Mouse (Mus musculus): ENCODE results near the gene Sh2b3. TPM values are rescaled to one million over a fixed set of nuclear protein-coding genes. Genes with fewer than 3 reads are reported as not detected.

Gene Sh2b3
- 10 to 100 TPM; 17.1 to 17.3 TPM for total RNA-seq (2021)

DNA sequence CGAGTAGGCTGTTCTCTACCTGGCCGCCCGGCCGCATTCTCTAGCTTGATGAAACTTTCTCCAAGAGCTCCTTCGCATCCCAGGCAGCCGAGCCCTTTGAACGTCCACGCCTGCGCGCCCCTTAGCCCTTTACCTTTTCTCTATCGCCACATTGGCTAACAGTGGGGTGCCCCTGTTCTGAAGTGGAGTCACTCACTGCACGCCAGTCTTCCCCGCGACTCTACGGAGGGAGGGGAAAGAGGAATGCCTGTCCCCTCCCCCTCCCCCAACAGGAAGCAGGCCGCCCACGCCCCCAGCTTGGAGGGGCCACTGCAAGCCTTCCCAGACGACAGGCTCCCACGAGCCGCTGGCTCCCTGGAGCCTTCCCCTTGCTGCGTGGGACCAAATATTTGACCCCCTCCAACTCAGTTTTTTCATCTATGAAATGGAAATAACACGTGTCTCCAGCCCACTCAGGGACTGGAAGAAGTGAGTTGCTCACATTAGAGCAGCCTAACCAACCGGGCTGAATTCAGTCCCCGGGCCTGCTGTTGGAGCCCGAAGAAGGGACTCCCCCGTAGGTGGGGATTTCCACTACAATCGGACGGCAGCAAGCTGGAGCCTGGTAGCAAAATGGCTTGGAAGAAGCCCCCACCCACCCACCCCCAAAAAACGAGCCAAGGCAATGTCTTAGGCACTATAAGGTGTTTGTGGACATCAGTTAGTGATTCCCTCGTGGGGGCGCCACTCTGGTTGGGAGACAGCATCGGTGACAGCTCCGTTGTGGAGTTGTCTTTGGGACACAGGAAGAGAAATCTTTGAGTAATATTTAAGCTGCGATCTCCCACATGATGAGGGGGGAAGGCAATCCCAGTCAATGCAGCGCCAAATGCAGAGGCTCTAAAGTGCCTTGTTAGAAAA, at the start of gene Sh2b3:
Gene Sh2b3 (minus strand): TSS at position 206 of the 900 bp plus-strand sequence.
- intact Hi-C loops (cut with DNase I) = no loop called here
- peak in 1 of 2 experiments; percentile 82 for DNase-seq (ENCODE audit: extremely low spot score in 1 of 2, low spot score in 2 of 2)

DNA sequence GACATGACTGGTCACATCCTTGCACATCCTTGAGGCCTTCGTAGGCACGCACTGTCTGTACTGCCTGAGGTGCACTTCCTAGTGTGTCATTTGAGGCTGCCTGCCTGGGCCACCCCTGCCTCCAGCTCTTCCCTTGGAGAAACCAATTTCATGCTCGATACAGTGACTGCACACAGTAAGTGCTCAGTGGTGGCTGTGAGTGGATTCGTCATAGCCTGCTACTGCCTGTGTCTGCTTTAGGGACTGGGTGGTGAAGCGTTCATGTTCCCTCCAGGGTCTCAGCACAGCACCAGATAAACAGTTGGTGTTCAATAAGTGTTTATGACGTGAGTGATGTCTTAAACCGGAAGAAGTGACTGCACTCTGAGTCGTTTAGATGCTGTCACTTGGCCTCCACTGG, 45.9 kb upstream of the Sh2b3 start:
- intact Hi-C loops (cut with DNase I) = no loop called here
- no peak for DNase-seq (ENCODE audit: extremely low spot score in 1 of 2, low spot score in 2 of 2)

DNA sequence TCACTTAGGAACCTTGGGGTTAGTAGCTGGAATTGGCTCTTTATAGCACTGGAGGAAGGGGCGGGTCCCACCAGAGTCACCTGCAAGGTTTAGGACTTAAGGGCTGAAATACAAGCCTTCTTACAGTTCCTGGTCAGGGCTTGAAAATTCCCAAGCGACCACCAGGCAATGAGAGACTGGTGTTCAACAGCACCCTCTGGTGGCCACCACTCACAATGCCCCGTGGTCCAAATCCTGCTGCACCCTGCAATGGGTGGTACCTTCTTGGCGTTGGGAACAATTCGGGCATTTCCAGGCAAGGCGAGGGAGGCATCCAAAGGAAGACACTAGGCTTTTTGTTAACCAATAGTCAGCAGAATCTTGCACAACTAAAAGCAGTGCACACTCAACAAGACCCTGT, 41.8 kb upstream of the Sh2b3 start:
- intact Hi-C loops (cut with DNase I) = no loop called here
- DNase-seq (ENCODE audit: extremely low spot score in 1 of 2, low spot score in 2 of 2) = no peak

DNA sequence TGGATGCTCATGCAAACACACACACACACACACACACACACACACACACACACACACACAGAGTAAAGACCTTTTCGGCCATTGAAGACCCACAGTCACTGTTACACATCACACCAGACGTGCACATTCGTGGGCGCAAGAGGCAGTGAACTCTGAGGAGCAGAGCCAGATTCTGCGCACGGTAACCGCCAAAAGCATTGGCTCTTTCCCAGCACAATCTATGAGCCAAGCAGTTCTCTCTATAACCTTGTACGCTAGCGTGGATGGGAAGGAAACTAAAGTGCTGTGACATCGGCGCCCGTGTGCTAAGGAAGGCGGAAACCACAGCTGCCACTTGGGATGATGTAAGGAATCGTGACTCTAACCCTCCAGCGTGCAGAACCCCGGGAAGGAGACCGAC, 41.3 kb upstream of the Sh2b3 start:
- no peak for DNase-seq (ENCODE audit: extremely low spot score in 1 of 2, low spot score in 2 of 2)
- intact Hi-C loops (cut with DNase I) = no loop called here

DNA sequence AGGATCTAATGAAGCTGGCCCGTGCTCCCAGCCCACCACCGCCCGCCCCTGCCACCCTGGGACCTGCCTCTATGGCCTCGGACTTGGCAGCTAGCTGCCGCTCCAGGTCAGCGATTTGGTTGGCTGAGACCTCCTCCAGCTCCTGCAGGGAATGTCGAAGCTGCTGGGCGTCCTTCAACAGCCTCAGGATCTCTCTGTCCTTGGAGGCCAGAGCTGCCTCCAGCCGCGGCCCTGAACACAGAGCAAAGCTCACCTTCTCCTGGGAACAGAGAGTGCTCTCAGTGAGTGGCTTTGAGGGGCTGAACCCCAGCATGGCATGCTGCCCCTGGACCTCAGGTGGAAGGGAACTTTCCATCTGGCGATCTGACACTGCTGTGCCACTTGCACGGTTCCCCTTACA, 39.5 kb upstream of the Sh2b3 start:
- intact Hi-C loops (cut with DNase I) = no loop called here

DNA sequence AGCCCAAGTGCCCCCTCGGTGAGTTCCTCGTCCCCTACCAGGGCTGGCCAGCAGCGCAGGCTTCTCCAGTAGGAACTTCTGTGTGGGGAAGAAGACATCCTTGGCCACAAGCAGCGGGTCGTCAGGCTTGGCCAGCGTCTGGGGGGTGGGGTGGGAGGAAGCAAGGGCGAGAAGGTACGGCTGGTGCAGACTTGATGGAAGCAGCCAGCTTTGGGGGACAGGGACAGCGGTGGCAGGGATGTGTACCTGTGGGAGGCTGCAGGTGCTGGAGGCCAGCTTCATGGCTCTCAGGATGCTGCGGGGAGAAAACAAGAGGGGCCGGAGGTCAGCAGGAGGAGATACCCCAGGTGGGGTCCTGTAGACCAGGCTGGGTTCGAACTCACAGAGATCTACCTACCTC, 37.6 kb upstream of the Sh2b3 start:
- intact Hi-C loops (cut with DNase I) = no loop called here
- DNase-seq (ENCODE audit: extremely low spot score in 1 of 2, low spot score in 2 of 2) = no peak

More for the DNA sequence above, 39.5 kb upstream of the Sh2b3 start:
- DNase-seq (ENCODE audit: extremely low spot score in 1 of 2, low spot score in 2 of 2) = no peak

DNA sequence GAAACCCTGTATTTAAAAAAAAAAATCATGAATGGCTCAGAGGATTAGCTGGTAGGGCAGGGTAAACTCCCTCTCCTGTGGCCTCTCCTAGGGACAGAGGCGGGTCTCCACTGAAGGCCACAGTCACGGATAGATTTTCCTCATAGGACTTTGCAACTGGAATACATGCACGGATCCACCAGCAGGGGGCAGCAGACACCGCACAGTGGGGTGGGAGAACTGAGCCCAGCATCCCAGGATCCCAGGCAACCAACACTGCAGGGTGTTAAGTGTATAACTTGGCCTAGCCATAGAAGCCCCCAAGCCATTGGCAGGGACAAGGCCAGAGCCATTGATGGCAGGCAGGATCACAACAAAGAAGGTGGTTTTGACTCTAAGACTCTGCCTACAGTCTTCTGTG, 34.7 kb upstream of the Sh2b3 start:
- intact Hi-C loops (cut with DNase I) = loop anchor here (1.0 to 5.0 kb wide), 2 partner anchors 185 to 217 kb away; no protein-coding TSS in a partner anchor

DNA sequence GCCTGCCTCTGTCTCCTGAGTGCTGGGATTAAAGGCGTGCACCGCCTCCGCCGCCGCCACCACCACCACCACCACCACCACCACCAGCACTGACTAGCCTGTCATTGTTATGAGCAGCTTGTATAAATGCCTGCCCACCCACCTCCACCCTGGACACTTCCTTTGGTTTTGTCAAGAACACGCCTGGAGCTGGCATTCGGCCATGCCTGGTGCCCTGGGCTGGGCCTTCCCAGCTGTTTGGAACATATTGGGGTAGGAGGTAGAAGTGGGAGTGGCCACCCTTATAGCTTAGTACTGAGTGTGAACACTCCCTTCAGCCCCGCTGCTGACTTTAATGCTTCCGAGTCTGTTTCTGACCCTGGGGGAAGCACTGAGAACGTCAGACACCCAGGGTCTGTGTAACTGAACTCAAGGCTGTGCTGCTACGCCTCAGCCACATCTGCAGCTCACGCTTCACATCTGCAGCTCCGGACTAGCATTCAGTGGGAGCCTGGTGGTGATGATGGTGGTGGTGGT, 34.1 kb upstream of the Sh2b3 start:
- DNase-seq (ENCODE audit: extremely low spot score in 1 of 2, low spot score in 2 of 2) = peak in 1 of 2 experiments; percentile 69
- intact Hi-C loops (cut with DNase I) = loop anchor here (1.0 to 5.0 kb wide), 2 partner anchors 186 to 218 kb away; no protein-coding TSS in a partner anchor

More for the DNA sequence above, 34.7 kb upstream of the Sh2b3 start:
- DNase-seq (ENCODE audit: extremely low spot score in 1 of 2, low spot score in 2 of 2) = peak; percentile 70 to 87

DNA sequence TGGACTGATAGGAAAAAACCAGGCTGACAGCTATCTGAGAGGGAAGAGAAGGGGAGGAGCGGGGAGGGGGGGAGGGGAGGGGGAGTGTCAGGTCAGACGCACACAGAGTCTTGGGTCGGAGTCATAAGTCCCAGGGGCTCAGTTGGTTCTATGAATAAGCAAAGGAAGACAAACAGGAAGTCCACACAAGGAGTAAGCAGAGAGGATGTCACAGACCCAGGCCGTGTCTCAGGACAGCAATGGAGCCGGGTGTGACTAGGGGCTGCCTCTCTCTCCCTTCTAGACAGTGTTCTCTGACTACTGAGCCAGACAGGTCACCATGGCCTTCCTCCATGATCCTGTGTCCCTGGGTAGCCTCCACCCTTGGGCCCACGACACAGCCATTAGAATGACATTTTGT, 33.4 kb upstream of the Sh2b3 start:
- no peak for DNase-seq (ENCODE audit: extremely low spot score in 1 of 2, low spot score in 2 of 2)
- intact Hi-C loops (cut with DNase I) = loop anchor here (5.0 kb wide), 1 partner anchor 186 kb away; no protein-coding TSS in a partner anchor

DNA sequence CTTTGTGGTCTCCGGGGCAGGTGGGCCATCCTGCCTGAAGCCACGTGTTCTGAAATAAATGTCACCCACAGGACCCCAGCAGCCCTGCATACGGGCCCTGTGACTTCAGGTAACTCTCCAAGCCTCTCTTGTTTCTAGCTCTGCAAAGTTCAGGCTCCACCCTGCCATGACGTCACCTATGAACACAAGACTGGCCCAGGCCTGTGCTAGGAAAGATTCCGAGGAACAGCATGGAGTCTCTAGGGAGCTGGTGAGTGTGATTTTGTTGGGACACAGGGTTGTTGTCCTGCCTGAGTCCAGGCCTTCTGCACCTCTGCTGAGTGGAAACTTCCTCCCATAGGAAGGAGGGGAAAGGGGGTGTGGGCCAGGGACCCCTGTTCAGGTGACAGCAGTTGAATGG, 30.5 kb upstream of the Sh2b3 start:
- intact Hi-C loops (cut with DNase I) = no loop called here
- no peak for DNase-seq (ENCODE audit: extremely low spot score in 1 of 2, low spot score in 2 of 2)

DNA sequence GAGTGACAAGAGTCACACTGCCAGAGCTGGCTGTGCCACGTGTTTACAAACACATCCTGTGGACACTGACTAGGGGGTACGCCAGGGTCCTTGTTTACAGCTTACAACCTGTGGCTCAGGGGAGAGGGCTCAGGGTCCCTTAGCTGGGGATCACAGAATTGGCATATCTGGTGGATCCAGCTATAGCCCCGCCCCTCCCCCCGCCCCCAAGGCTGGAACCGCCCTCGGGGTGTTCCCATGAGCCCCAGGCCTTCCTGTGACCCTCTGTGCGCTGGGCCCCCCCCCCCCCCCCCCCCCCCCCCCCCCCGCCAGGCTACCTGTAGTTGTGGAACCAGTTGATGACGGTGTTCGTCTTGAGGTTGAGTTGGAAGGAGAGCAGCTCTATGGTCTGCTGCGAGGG, 26.9 kb upstream of the Sh2b3 start:
- intact Hi-C loops (cut with DNase I) = no loop called here
- no peak for DNase-seq (ENCODE audit: extremely low spot score in 1 of 2, low spot score in 2 of 2)

DNA sequence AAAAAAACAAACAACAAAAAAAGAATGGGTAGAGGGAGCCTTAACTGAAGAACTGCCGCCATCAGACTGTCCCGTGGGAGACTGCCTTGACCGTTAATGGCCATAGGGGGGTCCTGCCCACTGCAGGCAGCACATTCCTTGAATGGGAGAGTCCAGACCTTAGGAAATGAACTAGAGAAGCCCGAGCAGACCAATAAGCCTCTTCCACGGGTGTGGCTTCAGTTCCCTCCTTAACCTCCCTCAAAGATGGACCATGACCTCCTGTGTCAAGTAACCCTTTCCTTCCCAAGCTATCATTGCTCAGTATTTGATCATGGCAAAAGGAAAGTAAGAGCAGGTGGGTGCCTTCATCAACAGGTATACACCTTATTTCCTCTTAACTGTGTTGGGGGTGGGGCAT, 24.5 kb upstream of the Sh2b3 start:
- intact Hi-C loops (cut with DNase I) = no loop called here
- DNase-seq (ENCODE audit: extremely low spot score in 1 of 2, low spot score in 2 of 2) = no peak

DNA sequence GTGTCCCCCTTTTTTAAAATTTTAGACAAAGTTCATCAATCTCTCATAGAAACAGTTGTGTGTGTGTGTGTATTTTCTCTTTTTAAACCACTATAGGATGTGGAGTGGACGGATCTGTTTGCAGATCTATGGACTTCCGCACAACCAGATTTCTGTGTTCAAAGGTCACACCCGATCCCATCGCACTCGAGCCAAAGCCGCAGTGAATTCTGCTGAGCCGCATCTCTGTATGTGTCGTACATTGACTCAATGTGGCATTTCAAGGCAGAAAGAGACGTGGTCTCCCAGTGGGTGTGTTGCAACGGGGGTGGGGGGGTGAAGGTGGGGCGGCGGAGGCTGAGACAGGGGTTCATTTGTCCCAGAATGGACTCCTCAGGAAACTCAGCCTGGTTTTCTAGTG, 21.0 kb upstream of the Sh2b3 start:
- intact Hi-C loops (cut with DNase I) = no loop called here

DNA sequence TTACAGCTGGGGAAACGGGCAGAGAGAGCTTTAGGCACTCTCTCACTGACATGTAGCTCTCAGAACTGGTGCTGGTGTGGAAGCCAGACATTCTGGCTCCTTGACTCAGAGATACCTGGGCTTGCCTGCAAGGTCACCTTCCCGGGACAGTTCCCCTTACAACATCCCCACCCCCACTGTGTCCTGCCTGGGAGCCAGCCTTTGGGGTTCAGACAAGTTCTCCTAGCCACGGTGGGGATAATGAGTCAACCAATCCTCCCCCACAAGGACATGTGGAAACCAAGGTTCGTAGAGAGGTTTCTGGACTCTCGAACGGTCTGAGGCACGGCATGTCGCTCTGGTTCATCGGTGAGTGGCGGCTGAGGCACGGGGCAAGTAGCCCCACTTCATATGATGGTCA, 19.3 kb upstream of the Sh2b3 start:
- peak in 1 of 2 experiments; percentile 27 for DNase-seq (ENCODE audit: extremely low spot score in 1 of 2, low spot score in 2 of 2)
- intact Hi-C loops (cut with DNase I) = no loop called here

More for the DNA sequence above, 21.0 kb upstream of the Sh2b3 start:
- DNase-seq (ENCODE audit: extremely low spot score in 1 of 2, low spot score in 2 of 2) = no peak

DNA sequence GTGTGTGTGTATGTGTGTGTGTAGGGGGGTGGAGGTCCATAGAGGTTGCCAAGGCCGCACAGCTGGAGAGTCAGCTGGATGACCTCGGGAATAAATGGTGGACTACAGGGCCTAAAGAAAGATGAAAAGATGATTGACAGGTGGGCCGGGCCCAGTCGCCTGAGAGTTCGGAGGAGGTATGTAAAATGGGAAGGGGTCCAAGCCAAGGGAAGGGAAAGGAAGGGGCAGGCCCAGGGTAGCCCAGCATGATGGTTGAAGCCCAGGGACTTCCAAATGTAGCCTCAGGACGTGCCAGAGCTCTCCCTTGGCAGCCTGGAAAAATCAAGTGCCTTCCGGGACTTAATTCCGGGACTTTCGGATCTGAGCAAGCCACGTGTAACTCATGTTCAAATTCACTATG, 17.3 kb upstream of the Sh2b3 start:
- peak in 1 of 2 experiments; percentile 24 for DNase-seq (ENCODE audit: extremely low spot score in 1 of 2, low spot score in 2 of 2)
- intact Hi-C loops (cut with DNase I) = no loop called here

DNA sequence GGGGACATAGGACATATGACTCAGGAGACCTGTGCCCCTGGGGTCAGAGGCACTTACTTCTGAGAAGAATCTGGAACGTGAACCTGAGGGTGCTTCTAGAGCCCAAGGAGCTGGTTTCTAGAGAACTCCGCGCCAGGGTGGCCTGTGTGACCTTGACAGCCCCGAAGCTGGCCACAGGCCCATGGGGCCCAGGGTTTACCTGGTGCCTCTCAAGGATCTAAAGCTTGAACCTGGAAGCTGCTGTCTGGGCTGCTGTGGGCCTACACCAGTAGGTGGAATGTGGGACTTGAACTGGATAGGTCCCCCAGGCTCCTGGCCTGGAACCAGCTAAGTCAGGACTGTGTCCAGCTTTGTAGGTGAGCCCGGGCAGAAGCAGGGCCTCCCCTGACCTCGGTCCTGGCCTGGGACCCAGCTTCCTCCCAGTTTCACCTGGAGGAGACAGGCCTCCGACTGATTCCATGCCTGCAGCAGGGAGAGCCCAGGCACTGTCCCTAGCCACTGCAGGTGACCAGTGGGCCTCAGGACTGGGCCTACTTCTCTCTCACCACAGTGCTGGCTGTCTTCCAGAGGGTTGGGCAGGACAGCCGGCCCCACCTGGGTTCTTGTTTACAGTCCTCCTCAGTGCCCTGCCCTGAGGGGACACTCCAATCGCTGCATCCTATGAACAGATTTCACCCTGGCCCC, 16.1 kb upstream of the Sh2b3 start:
- intact Hi-C loops (cut with DNase I) = no loop called here
- DNase-seq (ENCODE audit: extremely low spot score in 1 of 2, low spot score in 2 of 2) = no peak

DNA sequence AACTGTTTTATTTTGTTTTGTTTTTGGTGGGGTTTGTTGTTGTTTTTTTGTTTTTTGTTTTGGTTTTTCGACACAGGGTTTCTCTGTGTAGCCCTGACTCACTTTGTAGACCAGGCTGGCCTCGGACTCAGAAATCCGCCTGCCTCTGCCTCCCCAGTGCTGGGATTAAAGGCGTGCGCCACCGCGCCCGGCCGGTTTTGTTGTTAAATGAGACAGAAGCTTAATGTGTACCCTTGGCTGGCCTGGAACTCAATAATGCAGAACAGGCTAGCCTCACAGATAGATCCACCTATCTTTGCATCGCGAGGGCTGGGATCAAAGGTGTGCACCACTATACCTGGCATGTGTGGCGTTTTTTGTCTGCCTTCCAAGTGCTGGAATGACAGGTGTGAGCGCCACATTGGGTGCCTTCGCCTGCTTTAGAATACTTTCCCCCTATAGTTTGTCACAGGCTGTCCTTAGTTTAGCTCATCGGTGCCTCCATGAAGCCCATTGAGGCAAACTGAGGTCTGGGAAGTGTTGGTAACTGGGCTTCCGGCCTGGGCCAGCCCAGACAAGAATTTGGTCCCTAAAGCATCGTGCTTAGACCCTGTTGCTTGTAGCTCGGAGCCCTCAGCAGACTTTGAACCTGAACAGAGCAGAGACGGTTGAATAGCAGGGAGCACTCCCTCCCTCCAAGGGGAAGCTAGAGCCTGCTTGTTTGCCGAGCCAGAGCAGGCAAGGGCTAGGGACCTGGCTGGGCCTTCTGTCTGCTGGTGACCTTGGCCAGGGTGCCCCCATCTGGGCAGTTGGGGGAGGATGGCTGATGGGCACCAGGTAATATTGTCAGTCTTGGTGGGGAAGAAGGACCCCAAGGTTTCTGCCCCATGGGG, 12.3 kb upstream of the Sh2b3 start:
- intact Hi-C loops (cut with DNase I) = no loop called here

DNA sequence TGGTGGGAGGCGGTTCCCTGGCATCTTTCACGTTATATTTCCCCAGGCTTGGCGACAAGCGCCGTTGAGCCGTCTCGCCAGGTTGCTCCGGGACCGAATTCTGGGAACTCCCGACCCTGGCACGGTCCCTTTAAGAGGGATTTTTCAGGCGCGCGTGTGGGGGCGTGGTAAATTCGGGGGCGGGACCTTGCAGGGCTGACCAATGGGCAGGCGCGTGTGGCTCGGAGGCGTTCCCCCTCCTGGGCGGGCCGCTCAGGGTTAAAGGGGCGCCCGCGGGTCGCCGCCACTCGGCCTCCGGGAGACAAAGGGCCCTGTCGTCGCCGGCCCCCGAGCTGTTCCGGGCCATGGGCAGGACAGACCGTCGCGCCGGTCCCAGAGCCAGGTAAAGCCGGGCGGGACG, 11.3 kb upstream of the Sh2b3 start, which contains the start of gene Pheta1:
Gene Pheta1 (plus strand): TSS at position 242 of the 400 bp plus-strand sequence.
- intact Hi-C loops (cut with DNase I) = no loop called here
- DNase-seq (ENCODE audit: extremely low spot score in 1 of 2, low spot score in 2 of 2) = peak; percentile 89 to 95

More for the DNA sequence above, 12.3 kb upstream of the Sh2b3 start:
- DNase-seq (ENCODE audit: extremely low spot score in 1 of 2, low spot score in 2 of 2) = peak in 1 of 2 experiments; percentile 32
